ENCODE assay signal across 7 mouse cellular contexts in genomic region chr2:132945326-132946207, GRCm38 (mm10). TPM values are rescaled to one million over a fixed set of nuclear protein-coding genes. Genes with fewer than 3 reads are reported as not detected.
A peak's percentile ranks its signal among the peaks of the same experiment; 100 is the strongest.
DNase-seq lines count a peak whose midpoint lies in the region; ATAC-seq and TF ChIP-seq lines count a peak whose summit lies in the region.

Gene Fermt1, minus strand, starts transcription at chr2:132945906.

- H3K27me3 ChIP-seq in forebrain, embryonic 15.5 days = peaks cover 36% of the 10 kb centered on the region
- 0 out of 2 replicates have a peak, but pooled peaks cover 10% of the 10 kb centered on the region for H3K27me3 ChIP-seq in kidney, postnatal 0 days (ENCODE audit: insufficient read depth, low read length)
- peaks cover 43% of the 10 kb centered on the region for H3K27me3 ChIP-seq in midbrain, embryonic 16.5 days (ENCODE audit: control insufficient read depth, insufficient read depth, low read depth, low read length)

- H3K4me3 ChIP-seq in forebrain, embryonic 15.5 days = peak within 1 kb of the TSS; percentile 26
- H3K4me3 ChIP-seq in kidney, postnatal 0 days (replicated peaks; ENCODE audit: low read depth, low read length) = peak within 1 kb of the TSS; percentile 37
- H3K4me3 ChIP-seq in midbrain, embryonic 16.5 days (ENCODE audit: low read depth, low read length) = peak within 1 kb of the TSS; percentile 45

- no peak within 1 kb of the TSS for H3K27ac ChIP-seq in forebrain, embryonic 15.5 days (replicated peaks)
- H3K27ac ChIP-seq in kidney, postnatal 0 days = peak within 1 kb of the TSS; percentile 85
- no peak within 1 kb of the TSS for H3K27ac ChIP-seq in midbrain, embryonic 16.5 days (ENCODE audit: low read length)

- H3K9me3 ChIP-seq in forebrain, embryonic 15.5 days = no peaks in the 10 kb centered on the region
- H3K9me3 ChIP-seq in kidney, postnatal 0 days (replicated peaks; ENCODE audit: low read length) = no peaks in the 10 kb centered on the region
- H3K9me3 ChIP-seq in midbrain, embryonic 16.5 days (replicated peaks; ENCODE audit: control insufficient read depth, low read length, poor library complexity, severe bottlenecking) = no peaks in the 10 kb centered on the region

- no peak within 1 kb of the TSS for H3K9ac ChIP-seq in forebrain, embryonic 15.5 days (replicated peaks)
- H3K9ac ChIP-seq in kidney, postnatal 0 days (ENCODE audit: low read depth, low read length) = peak within 1 kb of the TSS; percentile 49
- H3K9ac ChIP-seq in midbrain, embryonic 16.5 days (ENCODE audit: low read depth, low read length) = peak within 1 kb of the TSS; percentile 56; the same call in 1 of the 2 replicates

- no peak for DNase-seq in thymus, postnatal 0 days (ENCODE audit: low spot score)
- DNase-seq in thymus, postnatal 36 days = no peak
- peak; percentile 15 for DNase-seq in kidney, postnatal 0 days (ENCODE audit: low spot score)
- no peak for DNase-seq in right cerebral cortex, postnatal 14 days
- no peak for DNase-seq in cerebellum, adult 18-20 months

- peaks cover 12% of the 10 kb centered on the region for H3K4me1 ChIP-seq in forebrain, embryonic 15.5 days
- H3K4me1 ChIP-seq in kidney, postnatal 0 days (replicated peaks; ENCODE audit: insufficient read depth, low read length) = 0 out of 2 replicates have a peak, but pooled peaks cover 10% of the 10 kb centered on the region
- H3K4me1 ChIP-seq in midbrain, embryonic 16.5 days (ENCODE audit: control insufficient read depth, insufficient read depth, low read length) = peaks cover 14% of the 10 kb centered on the region

- ATAC-seq in forebrain, embryonic 15.5 days (replicated peaks) = peak; percentile 80
- peak; percentile 91 for ATAC-seq in kidney, postnatal 0 days (replicated peaks; ENCODE audit: low FRiP score, low read depth)
- ATAC-seq in midbrain, embryonic 16.5 days = peak; percentile 79

- no peaks in the 10 kb centered on the region for H3K36me3 ChIP-seq in forebrain, embryonic 15.5 days
- no peaks in the 10 kb centered on the region for H3K36me3 ChIP-seq in kidney, postnatal 0 days (ENCODE audit: insufficient read depth, low read length)
- H3K36me3 ChIP-seq in midbrain, embryonic 16.5 days (ENCODE audit: control insufficient read depth, insufficient read depth, low read length) = no peaks in the 10 kb centered on the region

- 4% methylated on average over 37 of the region's 37 CpGs for WGBS in forebrain, embryonic 15.5 days
- 2% methylated on average over 37 of the region's 37 CpGs for WGBS in kidney, postnatal 0 days
- 4% methylated on average over 37 of the region's 37 CpGs for WGBS in midbrain, embryonic 16.5 days

- no peak for TF ChIP-seq CTCF in kidney, postnatal 0 days (IDR thresholded peaks at IDR 0.05; ENCODE audit: low read depth)

- H3K4me2 ChIP-seq in forebrain, embryonic 15.5 days (replicated peaks) = peak within 1 kb of the TSS; percentile 46
- peak within 1 kb of the TSS; percentile 62 for H3K4me2 ChIP-seq in kidney, postnatal 0 days (ENCODE audit: low read length)
- H3K4me2 ChIP-seq in midbrain, embryonic 16.5 days (ENCODE audit: low read length) = peak within 1 kb of the TSS; percentile 87

RNA-seq across cellular contexts. Expression of gene Fermt1, which starts in this region (rescaled TPM):
- 17.0 and 23.4 TPM in 2 replicates for polyA plus RNA-seq in thymus, postnatal 0 days (2015; fragmentation: Nextera tagmentation; extraction: Ambion mirVana)
- polyA plus RNA-seq in forebrain, embryonic 15.5 days (2015; fragmentation: Nextera tagmentation; extraction: Ambion mirVana) = not detected in 2 replicates
- 21.8 and 22.5 TPM in 2 replicates for polyA plus RNA-seq in kidney, postnatal 0 days (2015; fragmentation: Nextera tagmentation; extraction: Ambion mirVana)
- not detected in 2 replicates for polyA plus RNA-seq in midbrain, embryonic 16.5 days (2015; fragmentation: Nextera tagmentation; extraction: Ambion mirVana)

Comparison
In these comparisons a context has a peak if more than half of its experiments do, and no peak if none do; other contexts are left out.
1. RNA of gene Fermt1 (polyA plus RNA-seq): 17.0 to 23.4 TPM in thymus, postnatal 0 days and 21.8 to 22.5 TPM in kidney, postnatal 0 days; not detected in midbrain, embryonic 16.5 days and not detected in forebrain, embryonic 15.5 days; every median in the first group is over 10 times any median in the second.
2. Peak in ATAC-seq, H3K4me3 ChIP-seq and H3K4me2 ChIP-seq in forebrain, embryonic 15.5 days; RNA of the gene not detected or under 1 TPM.
3. Peak in ATAC-seq, H3K4me3 ChIP-seq, H3K9ac ChIP-seq and H3K4me2 ChIP-seq in midbrain, embryonic 16.5 days; RNA of the gene not detected or under 1 TPM.
4. Peak in every context shown above with its lines, with median percentiles within 50 percentile points of each other: ATAC-seq, H3K4me2 ChIP-seq and H3K4me3 ChIP-seq.